Mouse (Mus musculus): ENCODE measurements at regions not wholly inside any gene's neighbourhood (a gene's known extent, or its start where the extent isn't known, plus 50 kb on each side); places are given as distances from the start of the nearest gene placed in this dataset.

DNA sequence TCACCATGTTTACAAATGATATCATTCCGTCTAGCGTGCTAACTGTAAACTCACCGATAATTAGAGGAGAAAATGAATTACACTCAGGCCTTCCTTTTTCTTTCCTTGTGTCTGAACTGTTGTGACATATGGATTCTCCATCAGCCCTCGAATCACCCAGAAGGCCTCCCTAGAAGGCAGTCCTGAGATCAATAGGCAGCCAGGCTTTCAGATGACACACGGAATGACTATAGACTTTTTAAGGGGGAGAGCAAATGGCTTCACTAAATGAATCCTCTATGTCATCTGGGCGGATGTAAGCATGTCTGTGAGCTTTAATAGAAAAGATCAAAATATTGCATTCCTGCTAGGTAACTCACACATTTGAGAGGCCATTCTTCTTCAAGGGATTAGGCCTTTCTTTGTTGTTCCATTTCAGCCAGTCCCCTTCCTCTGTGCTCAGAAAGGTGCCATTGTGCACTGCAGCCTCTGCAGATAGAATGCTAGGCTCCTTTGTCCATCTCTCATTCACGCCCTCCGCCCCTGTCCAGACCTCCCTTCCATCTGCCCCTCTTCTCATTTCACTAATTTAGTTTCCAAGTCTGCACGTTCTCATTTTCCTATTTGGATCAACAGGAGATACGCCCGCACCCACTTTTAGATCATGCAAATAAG, 797.1 kb downstream of the Epha4 start:
- H3K27ac ChIP-seq (ENCODE audit: insufficient read depth, low read length): no peak overlapping the region
- no peak for TF ChIP-seq POLR2A (IDR thresholded peaks at IDR 0.05; ENCODE audit: extremely low read depth, insufficient read depth, low read length)
- no peak for TF ChIP-seq CTCF (IDR thresholded peaks at IDR 0.05; ENCODE audit: extremely low read depth, insufficient read depth, low read length)
- no peaks in the 10 kb centered on the region for H3K4me1 ChIP-seq (ENCODE audit: control insufficient read depth, insufficient read depth, low read length)
- no peak overlapping the region for H3K4me3 ChIP-seq (ENCODE audit: insufficient read depth, low read length)

- TF ChIP-seq CTCF (IDR thresholded peaks at IDR 0.05; ENCODE audit: extremely low read depth, insufficient read depth, low read length): no peak
- TF ChIP-seq POLR2A (IDR thresholded peaks at IDR 0.05; ENCODE audit: extremely low read depth, insufficient read depth, low read length): no peak
- H3K27ac ChIP-seq (ENCODE audit: insufficient read depth, low read length): no peak overlapping the region
- H3K4me1 ChIP-seq (ENCODE audit: control insufficient read depth, insufficient read depth, low read length): no peaks in the 10 kb centered on the region
- H3K4me3 ChIP-seq (ENCODE audit: insufficient read depth, low read length): no peak overlapping the region
Measured at GRCm38 (mm10) chr1:76724453-76724852, 790.4 kb downstream of the Epha4 start.

DNA sequence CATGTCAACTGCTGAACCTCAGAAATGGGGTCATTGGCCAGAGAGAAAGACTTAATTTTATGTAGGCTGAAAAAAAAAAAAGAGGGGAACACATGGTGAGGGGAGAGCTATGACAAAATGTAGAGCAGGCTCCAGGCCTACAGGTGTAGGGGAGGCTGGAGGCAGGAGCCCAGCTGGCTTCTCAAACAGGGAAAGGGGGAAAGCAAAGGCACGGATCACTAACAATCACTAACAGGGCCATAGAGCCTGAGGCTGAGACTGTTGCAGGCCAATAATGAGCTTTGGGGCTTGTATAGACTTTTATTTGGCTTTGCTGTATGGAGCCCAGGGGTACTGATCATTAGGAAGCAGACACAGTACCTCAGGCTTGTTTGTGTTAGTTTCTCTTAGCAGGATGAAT, 777.9 kb downstream of the Epha4 start:
- Histone ChIP-seq H3K4me3 (ENCODE audit: insufficient read depth, low read length) (no peak overlapping the region), H3K4me1 (ENCODE audit: control insufficient read depth, insufficient read depth, low read length) (no peaks in the 10 kb centered on the region), H3K27ac (ENCODE audit: insufficient read depth, low read length) (no peak overlapping the region)
- no peak for TF ChIP-seq POLR2A (IDR thresholded peaks at IDR 0.05; ENCODE audit: extremely low read depth, insufficient read depth, low read length)
- TF ChIP-seq CTCF (IDR thresholded peaks at IDR 0.05; ENCODE audit: extremely low read depth, insufficient read depth, low read length): no peak

GRCm38 (mm10) chr1:76737663-76738062, 777.2 kb downstream of the Epha4 start:
- H3K4me3 ChIP-seq (ENCODE audit: insufficient read depth, low read length): no peak overlapping the region
- H3K4me1 ChIP-seq (ENCODE audit: control insufficient read depth, insufficient read depth, low read length): no peaks in the 10 kb centered on the region
- H3K27ac ChIP-seq (ENCODE audit: insufficient read depth, low read length): no peak overlapping the region
- TF ChIP-seq CTCF (IDR thresholded peaks at IDR 0.05; ENCODE audit: extremely low read depth, insufficient read depth, low read length) (no peak), POLR2A (IDR thresholded peaks at IDR 0.05; ENCODE audit: extremely low read depth, insufficient read depth, low read length) (no peak)

DNA sequence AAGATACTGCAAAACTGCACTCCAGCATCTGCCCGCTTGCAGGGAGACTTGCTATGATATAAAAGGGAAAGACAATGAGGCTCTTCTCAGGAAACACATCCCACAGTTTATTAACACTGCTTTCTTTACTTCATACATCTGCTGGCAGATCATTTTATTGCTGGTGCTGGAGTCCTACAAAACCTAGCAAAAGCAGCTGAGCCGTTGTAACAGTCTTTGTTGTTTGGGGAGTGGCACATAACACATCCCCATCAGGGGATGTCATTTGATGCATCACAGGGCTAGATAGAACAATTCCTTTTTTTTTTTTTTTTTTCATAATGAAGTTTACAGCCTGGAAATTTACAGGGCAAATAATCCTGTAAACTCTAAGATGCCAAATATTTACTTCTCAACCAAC, 742.2 kb downstream of the Epha4 start:
- no peak overlapping the region for H3K27ac ChIP-seq (ENCODE audit: insufficient read depth, low read length)
- no peaks in the 10 kb centered on the region for H3K4me1 ChIP-seq (ENCODE audit: control insufficient read depth, insufficient read depth, low read length)
- no peak overlapping the region for H3K4me3 ChIP-seq (ENCODE audit: insufficient read depth, low read length)
- TF ChIP-seq CTCF (IDR thresholded peaks at IDR 0.05; ENCODE audit: extremely low read depth, insufficient read depth, low read length) (no peak), POLR2A (IDR thresholded peaks at IDR 0.05; ENCODE audit: extremely low read depth, insufficient read depth, low read length) (no peak)

DNA sequence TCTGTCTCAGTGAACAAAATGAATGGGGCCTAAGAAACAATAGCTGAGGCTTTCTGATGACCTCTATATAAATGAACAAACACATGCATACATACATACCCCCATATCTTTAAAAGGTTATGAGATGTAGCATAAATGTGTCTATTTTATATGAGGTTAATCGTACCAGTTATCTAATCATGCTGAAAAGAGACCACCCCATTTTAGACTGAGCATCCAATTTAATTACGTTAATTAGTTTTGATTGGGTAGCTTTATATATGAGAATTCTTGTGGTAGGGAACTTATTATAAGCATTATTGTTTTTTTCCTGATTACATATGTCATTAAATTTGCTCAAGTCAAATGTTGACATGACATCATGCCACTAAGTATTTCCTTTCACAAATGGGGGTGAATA, 728.0 kb downstream of the Epha4 start:
- Histone ChIP-seq H3K4me3 (ENCODE audit: insufficient read depth, low read length) (no peak overlapping the region), H3K27ac (ENCODE audit: insufficient read depth, low read length) (no peak overlapping the region), H3K4me1 (ENCODE audit: control insufficient read depth, insufficient read depth, low read length) (no peaks in the 10 kb centered on the region)
- TF ChIP-seq POLR2A (IDR thresholded peaks at IDR 0.05; ENCODE audit: extremely low read depth, insufficient read depth, low read length): no peak
- TF ChIP-seq CTCF (IDR thresholded peaks at IDR 0.05; ENCODE audit: extremely low read depth, insufficient read depth, low read length): no peak

GRCm38 (mm10) chr1:76793438-76793837, 721.5 kb downstream of the Epha4 start:
- TF ChIP-seq CTCF (IDR thresholded peaks at IDR 0.05; ENCODE audit: extremely low read depth, insufficient read depth, low read length) (no peak), POLR2A (IDR thresholded peaks at IDR 0.05; ENCODE audit: extremely low read depth, insufficient read depth, low read length) (no peak)
- no peak overlapping the region for H3K27ac ChIP-seq (ENCODE audit: insufficient read depth, low read length)
- no peak overlapping the region for H3K4me3 ChIP-seq (ENCODE audit: insufficient read depth, low read length)
- H3K4me1 ChIP-seq (ENCODE audit: control insufficient read depth, insufficient read depth, low read length): no peaks in the 10 kb centered on the region

DNA sequence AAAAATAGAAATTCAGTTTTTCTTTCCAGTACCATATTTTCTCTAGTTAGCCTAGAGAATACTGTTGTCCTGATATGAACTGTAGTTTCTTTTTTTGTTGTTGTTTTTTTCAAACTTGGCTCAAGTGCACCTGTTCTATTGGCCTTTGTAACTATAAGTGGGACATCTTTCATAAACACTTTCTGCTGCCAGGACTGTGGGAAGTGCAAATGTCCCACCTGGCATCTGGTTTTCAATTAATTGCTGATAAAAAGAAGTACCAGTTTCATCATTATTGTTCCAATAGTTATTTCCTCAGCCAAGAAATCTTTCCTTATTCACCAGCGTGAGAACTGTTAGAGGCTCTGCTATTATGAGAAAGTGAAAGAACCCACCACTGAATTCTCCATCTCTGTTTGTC, 695.0 kb downstream of the Epha4 start:
- H3K27ac ChIP-seq (ENCODE audit: insufficient read depth, low read length): no peak overlapping the region
- peaks cover 1% of the 10 kb centered on the region; the same call in 1 of the 2 replicates for H3K4me1 ChIP-seq (ENCODE audit: control insufficient read depth, insufficient read depth, low read length)
- TF ChIP-seq POLR2A (IDR thresholded peaks at IDR 0.05; ENCODE audit: extremely low read depth, insufficient read depth, low read length) (no peak), CTCF (IDR thresholded peaks at IDR 0.05; ENCODE audit: extremely low read depth, insufficient read depth, low read length) (no peak)
- no peak overlapping the region for H3K4me3 ChIP-seq (ENCODE audit: insufficient read depth, low read length)

GRCm38 (mm10) chr1:76821610-76822009, 693.3 kb downstream of the Epha4 start:
- Histone ChIP-seq H3K4me3 (ENCODE audit: insufficient read depth, low read length) (no peak overlapping the region), H3K27ac (ENCODE audit: insufficient read depth, low read length) (no peak overlapping the region), H3K4me1 (ENCODE audit: control insufficient read depth, insufficient read depth, low read length) (peaks cover 1% of the 10 kb centered on the region; the same call in 1 of the 2 replicates)
- TF ChIP-seq POLR2A (IDR thresholded peaks at IDR 0.05; ENCODE audit: extremely low read depth, insufficient read depth, low read length): no peak
- no peak for TF ChIP-seq CTCF (IDR thresholded peaks at IDR 0.05; ENCODE audit: extremely low read depth, insufficient read depth, low read length)

GRCm38 (mm10) chr1:76829690-76830089, 685.2 kb downstream of the Epha4 start:
- Histone ChIP-seq H3K27ac (ENCODE audit: insufficient read depth, low read length) (no peak overlapping the region), H3K4me3 (ENCODE audit: insufficient read depth, low read length) (no peak overlapping the region), H3K4me1 (ENCODE audit: control insufficient read depth, insufficient read depth, low read length) (no peaks in the 10 kb centered on the region)
- TF ChIP-seq CTCF (IDR thresholded peaks at IDR 0.05; ENCODE audit: extremely low read depth, insufficient read depth, low read length): no peak
- no peak for TF ChIP-seq POLR2A (IDR thresholded peaks at IDR 0.05; ENCODE audit: extremely low read depth, insufficient read depth, low read length)
